Mouse (Mus musculus) kidney, adult 2 months (tissue): ENCODE measurements around the gene Cx3cr1. TPM values are rescaled to one million over a fixed set of nuclear protein-coding genes. Genes with fewer than 3 reads are reported as not detected.

Experiments
- DNase-seq: peaks from one replicate; pipeline ENCODE4 v3.0.0; 2021
- H3K27ac ChIP-seq: fragments of 200-500 bp; 2 replicates; pipeline ENCODE4 v1.5.1; 2012; ENCODE audit warnings: low read depth, low read length, control low read depth, inconsistent platforms; ENCODE audit not compliant: insufficient read depth
- H3K27me3 ChIP-seq: fragments of 200-500 bp; replicated peaks from 2 replicates; pipeline ENCODE4 v1.6.1; 2012; ENCODE audit warnings: mild to moderate bottlenecking, moderate library complexity, low read length, inconsistent platforms; ENCODE audit not compliant: control insufficient read depth, insufficient read depth
- H3K36me3 ChIP-seq: fragments of 200-500 bp; 2 replicates; pipeline ENCODE4 v1.6.1; 2012; ENCODE audit warnings: mild to moderate bottlenecking, moderate library complexity, low read length, inconsistent platforms; ENCODE audit not compliant: control insufficient read depth, insufficient read depth
- H3K4me1 ChIP-seq: fragments of 200-500 bp; 2 replicates; pipeline ENCODE4 v1.6.1; 2011; ENCODE audit warnings: low read length; ENCODE audit not compliant: control insufficient read depth, insufficient read depth
- H3K4me3 ChIP-seq: fragments of 200-500 bp; 2 replicates; pipeline ENCODE4 v1.5.1; 2011; ENCODE audit warnings: mild to moderate bottlenecking, low read depth, low read length, control low read depth; ENCODE audit not compliant: insufficient read depth
- CTCF ChIP-seq: fragments of 200-500 bp; conservative IDR thresholded peaks from 2 replicates; pipeline ENCODE4 v1.5.1; 2011; ENCODE audit warnings: low read depth, mild to moderate bottlenecking, control low read depth, low read length, moderate library complexity, mixed read lengths; ENCODE audit not compliant: insufficient read depth, insufficient read length
- POLR2A ChIP-seq: fragments of 200-500 bp; IDR thresholded peaks from one replicate; pipeline ENCODE4 v1.6.1; 2011; ENCODE audit warnings: low read depth, low read length, control low read depth
- WGBS: fragments of 180-500 bp; shearing (Covaris S2); methylation state at CpG from one replicate; pipeline ENCODE4 v1.1.7; 2018; 5-methylcytosine and 5-hydroxymethylcytosine counted together
- polyA plus RNA-seq: library from polyadenylated mRNA; depleted of rRNA; stranded (reverse); fragments of >200 nt; gene quantifications from 2 replicates; pipeline ENCODE4 v1.2.3, GENCODE M21; 2012

The Cx3cr1 gene
- polyA plus RNA-seq, 1 experiment, result 6.1 TPM

DNA sequence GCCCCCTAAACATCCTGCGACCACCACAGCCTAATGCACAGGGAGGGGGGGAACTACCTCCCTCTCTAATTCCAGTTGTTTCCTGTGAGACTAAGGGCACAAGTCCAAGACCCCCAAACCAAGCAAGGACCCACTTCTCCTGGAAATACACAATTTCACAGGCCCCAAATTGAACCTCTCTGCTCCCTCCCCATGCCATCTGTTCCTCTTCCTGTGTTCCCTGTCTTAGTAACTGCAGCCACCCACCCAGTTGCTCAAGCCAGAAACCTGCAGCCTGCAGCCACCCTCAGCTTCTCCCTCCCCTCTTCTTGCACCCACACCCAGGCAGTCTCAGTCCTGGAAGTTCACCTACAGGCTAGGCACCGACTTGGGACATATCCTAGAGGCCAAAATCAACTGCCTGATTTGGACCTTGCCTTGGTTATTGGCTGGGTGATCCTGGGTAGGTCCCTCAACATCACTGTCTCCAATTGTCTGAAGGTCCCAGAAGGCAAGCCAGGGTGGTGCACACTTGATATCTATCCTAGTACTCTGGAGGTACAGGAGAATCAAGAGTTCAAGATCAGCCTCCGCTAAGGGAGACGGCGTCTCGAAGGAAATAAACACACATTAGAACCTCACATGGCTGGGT lies 90.8 kb downstream of the Cx3cr1 start:
- TF ChIP-seq CTCF (no peak), POLR2A (no peak)
- Histone ChIP-seq H3K4me1 (peaks cover 61% of the 10 kb centered on the region), H3K36me3 (peaks cover 2% of the 10 kb centered on the region; the same call in 1 of the 2 replicates), H3K27ac (no peak overlapping the region), H3K27me3 (no peaks in the 10 kb centered on the region), H3K4me3 (no peak overlapping the region)
- no peak for DNase-seq
- 74% methylated on average over 6 of the region's 6 CpGs for WGBS

DNA sequence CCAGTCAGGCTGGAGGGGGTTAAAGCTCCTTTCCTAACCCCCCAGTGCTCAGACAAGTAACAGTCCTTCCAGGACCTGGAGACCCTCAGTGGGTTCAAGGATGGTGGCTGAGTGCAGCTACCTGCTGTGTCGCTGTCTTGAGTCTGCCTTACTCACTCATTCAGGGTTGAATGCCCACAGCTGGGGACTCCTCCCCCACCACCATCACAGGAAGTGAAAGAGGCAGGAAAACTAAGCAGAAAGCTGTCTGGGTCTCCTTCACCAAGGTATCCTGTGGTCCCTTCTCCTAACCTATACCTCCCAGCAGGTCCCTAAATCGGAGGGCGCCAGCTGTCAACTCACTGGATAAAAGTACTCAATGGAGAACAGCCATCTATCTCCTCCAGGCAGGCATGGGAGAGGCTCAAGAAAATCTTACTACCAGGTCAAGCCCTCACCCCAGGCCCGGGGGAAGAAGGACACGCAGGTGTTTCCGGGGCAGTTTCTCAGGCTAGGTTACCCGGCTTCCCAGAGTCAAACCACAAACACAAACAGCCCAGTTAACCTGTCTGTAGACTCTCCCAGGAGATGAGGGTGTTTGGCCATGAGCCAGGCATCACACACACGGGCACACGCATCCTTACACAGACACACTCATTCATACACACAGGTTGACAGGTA lies 91.4 kb downstream of the Cx3cr1 start:
- peaks cover 2% of the 10 kb centered on the region; the same call in 1 of the 2 replicates for H3K36me3 ChIP-seq
- peak; percentile 27 for DNase-seq
- WGBS, result 32% methylated on average over 9 of the region's 9 CpGs
- peaks cover 61% of the 10 kb centered on the region for H3K4me1 ChIP-seq
- TF ChIP-seq CTCF (no peak), POLR2A (no peak)
- H3K4me3 ChIP-seq, result no peak overlapping the region
- H3K27ac ChIP-seq, result 0 out of 2 replicates have a peak overlapping the region, but pooled peaks have one; percentile 18
- no peaks in the 10 kb centered on the region for H3K27me3 ChIP-seq

DNA sequence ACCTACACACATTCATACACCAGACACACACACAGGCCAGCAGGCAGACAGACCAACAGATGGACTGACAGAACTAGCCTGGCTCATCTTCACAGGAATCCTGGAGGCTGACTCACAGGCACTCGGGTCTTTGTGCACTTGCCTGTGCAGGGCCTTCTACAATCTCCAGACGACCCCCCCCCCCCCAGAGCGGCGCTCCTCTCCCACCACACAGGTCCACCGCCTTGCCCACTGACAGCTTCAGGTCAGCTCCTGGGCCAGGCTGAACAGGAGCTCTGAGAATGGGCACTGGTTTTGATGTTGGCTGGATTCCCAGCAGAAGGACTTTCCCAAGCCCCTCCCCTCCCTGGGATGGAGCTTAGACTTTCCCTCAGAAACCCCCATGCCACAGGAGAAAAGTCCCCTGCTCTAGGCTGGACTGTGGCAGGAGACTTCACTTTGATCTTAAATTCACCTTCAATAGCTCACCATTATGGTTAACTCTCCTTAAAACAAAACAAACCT lies 92.1 kb downstream of the Cx3cr1 start:
- peaks cover 60% of the 10 kb centered on the region for H3K4me1 ChIP-seq
- peak overlapping the region; percentile 18; the same call in 1 of the 2 replicates for H3K27ac ChIP-seq
- no peak for TF ChIP-seq POLR2A
- no peak for TF ChIP-seq CTCF
- DNase-seq, result peak; percentile 69
- H3K36me3 ChIP-seq, result peaks cover 2% of the 10 kb centered on the region; the same call in 1 of the 2 replicates
- no peak overlapping the region for H3K4me3 ChIP-seq
- 12% methylated on average over 5 of the region's 5 CpGs for WGBS
- no peaks in the 10 kb centered on the region for H3K27me3 ChIP-seq

DNA sequence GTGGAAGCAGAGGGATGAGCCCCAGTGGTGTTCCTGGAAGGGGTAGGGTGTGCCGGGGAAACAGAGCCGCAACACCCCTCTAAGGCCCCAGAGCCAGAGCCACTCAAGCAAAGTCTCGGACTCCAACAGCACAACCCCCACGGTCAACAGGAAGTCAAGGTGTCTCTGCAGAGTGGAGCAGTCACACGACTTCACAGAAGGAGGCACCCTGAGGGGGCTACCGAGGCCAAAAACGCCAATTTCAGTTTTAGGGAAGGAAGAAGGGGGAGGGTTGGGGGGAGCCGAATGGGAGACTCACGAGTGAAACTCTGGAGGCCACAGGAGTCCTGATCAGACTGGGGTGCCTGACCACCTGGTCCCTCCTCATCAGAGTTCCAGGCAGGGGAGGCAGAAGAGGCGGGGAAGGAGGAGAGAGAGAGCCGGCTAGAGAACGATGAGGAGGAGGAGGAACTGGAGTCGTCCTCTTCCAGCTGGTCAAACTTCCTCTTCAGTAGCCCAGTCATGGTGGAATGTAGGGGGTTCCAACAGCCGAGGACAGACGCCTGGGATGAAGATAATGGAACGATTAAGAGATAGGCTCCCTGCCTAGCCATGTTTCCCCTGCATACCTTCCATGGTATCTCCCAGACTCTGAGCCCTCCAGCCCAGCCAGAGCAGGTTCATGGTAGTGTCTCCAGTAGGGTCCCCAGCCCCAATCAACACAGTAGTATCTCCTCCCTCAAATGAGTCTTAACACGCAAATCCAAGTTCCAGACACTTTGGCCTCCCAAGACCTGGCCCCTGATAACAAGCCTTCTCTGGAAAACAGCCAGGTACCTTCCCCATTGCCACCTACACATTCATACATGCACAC lies 92.7 kb downstream of the Cx3cr1 start:
- Histone ChIP-seq H3K27ac (peak overlapping the region; percentile 15; the same call in 1 of the 2 replicates), H3K36me3 (peaks cover 2% of the 10 kb centered on the region; the same call in 1 of the 2 replicates), H3K27me3 (no peaks in the 10 kb centered on the region), H3K4me3 (no peak overlapping the region), H3K4me1 (peaks cover 53% of the 10 kb centered on the region)
- TF ChIP-seq POLR2A, result no peak
- TF ChIP-seq CTCF, result no peak
- no peak for DNase-seq
- 32% methylated on average over 17 of the region's 17 CpGs for WGBS

DNA sequence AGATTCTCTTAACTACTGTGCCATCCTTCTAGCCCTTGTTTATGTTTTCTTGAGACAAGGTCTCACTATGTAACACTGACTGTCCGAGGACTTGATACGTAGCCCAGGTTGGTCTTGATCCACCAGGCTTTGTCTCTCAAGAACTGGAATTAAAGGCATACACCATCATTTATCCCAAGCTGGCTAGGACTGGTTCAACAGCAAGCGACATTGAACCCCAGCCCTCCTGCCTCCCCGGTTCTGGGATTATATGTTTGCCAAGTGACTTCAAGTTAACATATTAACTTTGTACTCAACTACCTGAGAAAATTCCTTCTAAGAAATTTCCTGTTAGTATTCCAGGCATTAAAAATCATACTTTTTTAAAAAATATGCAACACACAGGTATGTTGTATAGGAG lies 94.4 kb downstream of the Cx3cr1 start:
- DNase-seq, result peak; percentile 81
- TF ChIP-seq POLR2A (no peak), CTCF (no peak)
- WGBS, result 48% methylated on average over 4 of the region's 4 CpGs
- peak overlapping the region; percentile 34; the same call in 1 of the 2 replicates for H3K27ac ChIP-seq
- no peak overlapping the region for H3K4me3 ChIP-seq
- H3K4me1 ChIP-seq, result peaks cover 49% of the 10 kb centered on the region
- H3K27me3 ChIP-seq, result no peaks in the 10 kb centered on the region
- peaks cover 2% of the 10 kb centered on the region; the same call in 1 of the 2 replicates for H3K36me3 ChIP-seq

DNA sequence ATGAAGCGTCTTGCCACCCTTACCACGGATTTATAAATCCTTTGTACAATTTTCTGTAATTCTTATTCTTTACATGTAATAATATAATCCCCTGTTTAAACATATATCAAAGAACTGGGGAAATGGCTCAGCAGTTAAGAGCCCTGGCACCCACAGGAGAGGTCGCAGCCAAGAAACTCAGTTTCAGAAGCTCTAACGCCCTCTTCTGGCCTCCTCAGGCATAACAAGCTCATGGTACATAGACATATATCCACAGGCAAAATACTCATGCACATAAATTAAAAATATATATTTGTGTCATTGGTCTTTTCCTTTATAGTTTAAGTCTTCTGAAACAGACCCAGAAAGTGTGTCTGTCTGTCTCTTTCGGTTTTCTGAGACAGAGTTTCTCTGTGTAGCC lies 95.1 kb downstream of the Cx3cr1 start:
- no peak overlapping the region for H3K4me3 ChIP-seq
- TF ChIP-seq POLR2A, result no peak
- TF ChIP-seq CTCF, result 0 out of 2 replicates have a peak, but pooled peaks have one; percentile 20
- H3K27me3 ChIP-seq, result no peaks in the 10 kb centered on the region
- 87% methylated on average over 5 of the region's 5 CpGs for WGBS
- H3K4me1 ChIP-seq, result peaks cover 50% of the 10 kb centered on the region
- H3K27ac ChIP-seq, result no peak overlapping the region
- DNase-seq, result no peak
- H3K36me3 ChIP-seq, result peaks cover 2% of the 10 kb centered on the region; the same call in 1 of the 2 replicates
